Mouse (Mus musculus) adrenal gland, postnatal 0 days (tissue): Measurements from ENCODE around the gene Apof. TPM values are rescaled to one million over a fixed set of nuclear protein-coding genes. Genes with fewer than 3 reads are reported as not detected.

Experiments used
- polyA plus RNA-seq: library from polyadenylated mRNA; unstranded; fragments of >200 nt; fragmentation: Nextera tagmentation; extraction: Ambion mirVana; gene quantifications from 2 replicates; pipeline ENCODE4 v1.2.1, GENCODE M21; 2015

Gene Apof
- 60.4 and 84.4 TPM in 2 replicates for polyA plus RNA-seq

GRCm38 (mm10) chr10:128268371-128268770, at the start of gene Apof:
Apof (plus strand) TSS chr10:128268671.

GRCm38 (mm10) chr10:128225538-128225937, 42.9 kb upstream of the Apof start, which contains the start of gene Mip:
Mip (plus strand) TSS chr10:128225838.

GRCm38 (mm10) chr10:128231697-128232419, 36.6 kb upstream of the Apof start, which contains the start of gene Timeless:
Timeless (plus strand) TSS chr10:128232065.

GRCm38 (mm10) chr10:128253677-128254255, 14.7 kb upstream of the Apof start, which contains the start of gene Apon:
Apon (plus strand) TSS chr10:128254096.

GRCm38 (mm10) chr10:128270287-128270841, 1.9 kb downstream of the Apof start, which contains the start of gene Stat2:
Stat2 (plus strand) TSS chr10:128270559.

GRCm38 (mm10) chr10:128298702-128299171, 30.3 kb downstream of the Apof start, which contains the start of gene Il23a:
Il23a (minus strand) TSS chr10:128298752.

GRCm38 (mm10) chr10:128303126-128304021, 34.9 kb downstream of the Apof start, which contains the start of gene Pan2:
Pan2 (plus strand) TSS chr10:128303335.

Other genes starting within 250 kb of the Apof start
- 713 and 807 TPM in 2 replicates for gene Naca, start 233.1 kb upstream of the Apof start, polyA plus RNA-seq
- 289 and 319 TPM in 2 replicates for gene Ptges3, start 209.7 kb upstream of the Apof start, polyA plus RNA-seq
- gene Atp5b, start 185.4 kb upstream of the Apof start, polyA plus RNA-seq = 1,494 and 2,088 TPM in 2 replicates
- gene Baz2a, start 177.1 kb upstream of the Apof start, polyA plus RNA-seq = 7.6 and 11.3 TPM in 2 replicates
- gene Rbms2, start 88.4 kb upstream of the Apof start, polyA plus RNA-seq = 23.6 and 24.9 TPM in 2 replicates
- 2.2 and 2.7 TPM in 2 replicates for gene Gls2, start 74.2 kb upstream of the Apof start, polyA plus RNA-seq
- 23.9 and 27.8 TPM in 2 replicates for gene Spryd4, start 56.9 kb upstream of the Apof start, polyA plus RNA-seq
- not detected in 2 replicates for gene Mip, start 42.8 kb upstream of the Apof start, polyA plus RNA-seq
- 14.5 and 19.1 TPM in 2 replicates for gene Timeless, start 36.6 kb upstream of the Apof start, polyA plus RNA-seq
- gene Apon, start 14.6 kb upstream of the Apof start, polyA plus RNA-seq = 0.97 and 1.8 TPM in 2 replicates
- 14.1 and 24.5 TPM in 2 replicates for gene Stat2, start 1.9 kb downstream of the Apof start, polyA plus RNA-seq
- 0.14 and 0.21 TPM in 2 replicates for gene Il23a, start 30.1 kb downstream of the Apof start, polyA plus RNA-seq
- gene Pan2, start 34.7 kb downstream of the Apof start, polyA plus RNA-seq = 10.9 and 16.2 TPM in 2 replicates
- 400 and 428 TPM in 2 replicates for gene Cnpy2, start 53.8 kb downstream of the Apof start, polyA plus RNA-seq
- gene Cs, start 69.1 kb downstream of the Apof start, polyA plus RNA-seq = 71.7 and 98.5 TPM in 2 replicates
- 18.7 and 34.1 TPM in 2 replicates for gene Coq10a, start 100.3 kb downstream of the Apof start, polyA plus RNA-seq
- gene Ankrd52, start 108.4 kb downstream of the Apof start, polyA plus RNA-seq = 6.2 and 9.2 TPM in 2 replicates
- gene Slc39a5, start 132.6 kb downstream of the Apof start, polyA plus RNA-seq = 1.5 and 1.7 TPM in 2 replicates
- 66.1 and 77.6 TPM in 2 replicates for gene Nabp2, start 142.8 kb downstream of the Apof start, polyA plus RNA-seq
- gene Rnf41, start 143.0 kb downstream of the Apof start, polyA plus RNA-seq = 28.0 and 29.6 TPM in 2 replicates
- 49.6 and 55.3 TPM in 2 replicates for gene Smarcc2, start 190.6 kb downstream of the Apof start, polyA plus RNA-seq
- gene Myl6, start 225.5 kb downstream of the Apof start, polyA plus RNA-seq = 1,391 and 2,048 TPM in 2 replicates
- gene Myl6b, start 230.0 kb downstream of the Apof start, polyA plus RNA-seq = 1.8 and 4.1 TPM in 2 replicates